Mouse (Mus musculus) embryonic facial prominence, embryonic 11.5 days (tissue): Measurements from ENCODE around the gene Arhgap21. TPM values are rescaled to one million over a fixed set of nuclear protein-coding genes. Genes with fewer than 3 reads are reported as not detected.

Experiments
- ATAC-seq: fragments of 200-750 bp; cut with Nextera tagmentation; replicated peaks from 2 replicates; pipeline ENCODE4 v1.8.0; 2017; ENCODE audit warnings: low read depth; ENCODE audit not compliant: insufficient number of reproducible peaks, low FRiP score, low TSS enrichment
- DNase-seq: peaks from one replicate; pipeline ENCODE4 v3.0.0-alpha.2; 2015; ENCODE audit warnings: low spot score
- H3K27ac ChIP-seq: fragments of 300-500 bp; sonication (generic); replicated peaks from 2 replicates; pipeline ENCODE4 v1.5.1; 2014; ENCODE audit warnings: mild to moderate bottlenecking, low read depth, low read length, control low read depth
- H3K27me3 ChIP-seq: fragments of 300-500 bp; sonication (generic); 2 replicates; pipeline ENCODE4 v1.6.1; 2014; ENCODE audit warnings: mild to moderate bottlenecking, low read length, moderate library complexity, mixed read lengths; ENCODE audit not compliant: control insufficient read depth, insufficient read depth
- H3K36me3 ChIP-seq: fragments of 300-500 bp; sonication (generic); replicated peaks from 2 replicates; pipeline ENCODE4 v1.6.1; 2014; ENCODE audit warnings: low read depth, mild to moderate bottlenecking, low read length, moderate library complexity, mixed read lengths; ENCODE audit not compliant: control insufficient read depth, insufficient read depth
- H3K4me1 ChIP-seq: fragments of 300-500 bp; sonication (generic); 2 replicates; pipeline ENCODE4 v1.6.1; 2014; ENCODE audit warnings: low read length, mixed read lengths; ENCODE audit not compliant: control insufficient read depth, insufficient read depth
- H3K4me2 ChIP-seq: fragments of 300-500 bp; sonication (generic); 2 replicates; pipeline ENCODE4 v1.6.1; 2014; ENCODE audit warnings: low read depth, mild to moderate bottlenecking, control low read depth, low read length, moderate library complexity
- H3K4me3 ChIP-seq: fragments of 300-500 bp; sonication (generic); 2 replicates; pipeline ENCODE4 v1.5.1; 2014; ENCODE audit warnings: low read depth, low read length, control low read depth
- H3K9ac ChIP-seq: fragments of 300-500 bp; sonication (generic); replicated peaks from 2 replicates; pipeline ENCODE4 v1.6.1; 2014; ENCODE audit warnings: mild to moderate bottlenecking, control low read depth, low read length
- H3K9me3 ChIP-seq: fragments of 300-500 bp; sonication (generic); replicated peaks from 2 replicates; pipeline ENCODE4 v1.6.1; 2016; ENCODE audit warnings: mild to moderate bottlenecking, low read length, inconsistent platforms, mixed read lengths; ENCODE audit not compliant: control insufficient read depth
- WGBS: fragments of 180-500 bp; shearing (Covaris S2); extraction: QIAGEN DNeasy Blood & Tissue Kit; methylation state at CpG from one replicate; pipeline ENCODE4 v1.1.7; 2014; 5-methylcytosine and 5-hydroxymethylcytosine counted together
- polyA plus RNA-seq: library from polyadenylated mRNA; unstranded; fragments of >200 nt; fragmentation: Nextera tagmentation; extraction: Ambion mirVana; gene quantifications from 2 replicates; pipeline ENCODE4 v1.2.1, GENCODE M21; 2014

Gene Arhgap21
- polyA plus RNA-seq, 1 experiment from 2014 or later: 23.8 TPM

DNA sequence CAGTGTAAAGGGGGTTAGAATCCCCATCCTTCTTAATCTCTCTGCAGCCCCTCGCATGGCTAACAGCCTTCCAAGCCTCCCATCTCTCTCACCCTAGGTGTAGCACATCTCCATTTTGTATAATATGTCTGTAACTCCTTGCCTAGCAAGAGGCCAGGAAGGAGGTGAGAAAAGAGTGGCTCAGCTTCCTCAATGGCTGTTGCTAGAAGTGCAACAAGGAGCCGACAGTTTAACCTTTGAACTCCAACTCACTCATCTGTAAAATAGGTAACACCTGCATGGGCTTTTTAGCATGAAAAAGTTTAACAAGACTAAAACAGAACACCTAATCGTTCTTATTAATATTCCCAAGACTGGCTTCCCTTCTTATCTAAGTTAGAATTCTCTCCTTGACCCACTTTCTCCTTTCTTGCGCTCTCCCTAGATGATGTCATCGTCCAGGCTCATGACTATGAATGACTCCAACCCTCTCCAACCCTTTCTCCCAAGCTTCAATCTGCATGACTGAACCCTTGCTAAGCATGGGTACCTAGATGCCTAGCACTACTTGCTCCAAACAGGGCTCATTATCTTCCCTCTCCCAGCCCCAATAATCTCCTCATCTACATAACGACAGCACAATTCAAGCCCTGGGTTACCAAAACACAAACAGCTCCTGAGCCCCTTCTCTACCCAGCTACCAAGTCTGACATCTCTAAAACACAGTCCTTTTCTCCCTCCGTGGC is 24.8 kb downstream of the Arhgap21 start:
- WGBS: 28% methylated on average over 7 of the region's 7 CpGs
- Histone ChIP-seq H3K27ac (no peak overlapping the region), H3K36me3 (no peaks in the 10 kb centered on the region), H3K9me3 (no peaks in the 10 kb centered on the region), H3K4me1 (no peaks in the 10 kb centered on the region), H3K27me3 (no peaks in the 10 kb centered on the region), H3K4me3 (no peak overlapping the region), H3K9ac (no peak overlapping the region), H3K4me2 (no peak overlapping the region)
- ATAC-seq (peak; percentile 72; the same call in 1 of the 2 replicates), DNase-seq (no peak)

DNA sequence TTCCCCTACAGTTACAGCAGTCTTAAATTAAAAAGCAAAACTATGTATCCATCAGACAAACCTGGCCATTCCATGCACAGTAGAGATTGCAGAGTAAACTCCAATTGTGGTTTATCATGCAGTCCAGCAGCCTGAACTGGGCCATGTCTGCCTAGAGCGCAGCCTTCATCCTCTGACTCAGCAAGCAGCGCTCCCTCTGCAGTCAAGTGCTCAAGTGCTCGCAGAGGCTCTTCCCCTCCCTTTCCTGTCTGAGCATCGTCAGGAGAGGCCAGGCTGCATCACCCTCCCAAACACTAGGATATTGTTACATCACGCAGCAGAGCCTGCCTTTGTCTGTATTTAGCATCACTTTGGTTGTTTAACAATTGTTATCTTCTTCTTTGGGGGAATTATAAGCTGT is 25.5 kb downstream of the Arhgap21 start:
- no peak overlapping the region for H3K4me3 ChIP-seq
- no peaks in the 10 kb centered on the region for H3K4me1 ChIP-seq
- DNase-seq (peak; percentile 57), ATAC-seq (peak; percentile 80)
- H3K9me3 ChIP-seq: no peaks in the 10 kb centered on the region
- H3K27ac ChIP-seq: no peak overlapping the region
- WGBS: under 1% methylated on average over 5 of the region's 5 CpGs
- H3K9ac ChIP-seq: no peak overlapping the region
- no peaks in the 10 kb centered on the region for H3K27me3 ChIP-seq
- no peaks in the 10 kb centered on the region for H3K36me3 ChIP-seq
- H3K4me2 ChIP-seq: no peak overlapping the region

DNA sequence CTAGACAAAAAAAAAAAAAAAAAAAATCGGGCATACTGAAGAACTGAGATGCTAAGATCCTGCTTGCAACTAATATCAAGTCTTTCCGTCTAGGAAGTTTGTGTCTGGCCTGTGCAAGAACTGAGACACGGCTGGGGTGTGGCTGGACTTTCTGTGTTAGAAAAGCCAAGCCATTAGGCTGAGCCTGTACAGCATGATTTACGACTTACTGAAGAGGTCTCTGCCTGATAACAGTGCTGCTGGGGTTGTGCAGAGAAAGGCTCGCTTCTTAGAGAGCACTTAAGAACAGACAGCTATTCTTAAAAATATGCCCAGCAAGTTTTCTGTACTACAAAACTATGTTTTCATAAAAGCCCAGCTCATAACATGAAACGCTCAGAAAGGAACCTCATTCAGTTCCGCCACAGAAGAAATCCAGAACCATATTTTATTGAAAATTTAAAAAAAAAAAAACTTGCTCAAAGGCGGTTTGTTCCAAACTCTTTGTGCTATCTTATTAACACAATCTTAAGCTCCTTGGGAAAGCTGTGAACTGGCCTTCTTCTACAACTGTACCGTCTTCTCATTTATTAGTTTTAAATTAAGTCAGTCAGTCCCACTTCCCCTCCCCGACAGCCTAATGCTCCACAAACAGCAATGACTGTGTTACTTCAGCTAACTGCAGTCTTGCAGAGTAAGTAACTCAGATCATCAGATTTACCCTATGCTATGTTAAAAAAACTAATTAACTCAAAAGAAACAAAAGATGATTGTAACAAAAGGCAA is 26.1 kb downstream of the Arhgap21 start:
- no peaks in the 10 kb centered on the region for H3K4me1 ChIP-seq
- H3K36me3 ChIP-seq: no peaks in the 10 kb centered on the region
- WGBS: 57% methylated on average over 10 of the region's 10 CpGs
- no peaks in the 10 kb centered on the region for H3K27me3 ChIP-seq
- H3K4me2 ChIP-seq: no peak overlapping the region
- DNase-seq (no peak), ATAC-seq (no peak)
- H3K9ac ChIP-seq: no peak overlapping the region
- no peak overlapping the region for H3K27ac ChIP-seq
- no peaks in the 10 kb centered on the region for H3K9me3 ChIP-seq
- no peak overlapping the region for H3K4me3 ChIP-seq

DNA sequence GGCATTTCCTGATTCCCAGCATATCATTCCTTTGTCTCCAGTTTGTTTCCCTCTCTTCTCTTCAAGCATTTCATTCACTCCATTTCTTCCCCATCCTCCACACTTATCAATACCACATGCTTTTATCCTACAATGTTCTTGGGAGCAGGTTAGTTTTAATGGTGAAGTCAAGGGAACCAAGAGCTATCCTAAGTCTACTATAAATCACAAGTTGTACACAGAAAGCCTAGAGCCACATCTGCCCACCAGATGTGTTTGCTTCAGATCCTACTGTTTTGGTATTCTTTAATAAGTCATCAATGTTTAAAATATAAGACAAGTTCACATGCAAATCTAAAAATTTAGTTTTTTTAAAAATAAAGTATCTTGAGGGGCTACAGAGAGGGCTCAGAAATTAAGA is 27.6 kb downstream of the Arhgap21 start:
- Histone ChIP-seq H3K4me3 (no peak overlapping the region), H3K9ac (no peak overlapping the region), H3K4me1 (no peaks in the 10 kb centered on the region), H3K27ac (no peak overlapping the region), H3K27me3 (no peaks in the 10 kb centered on the region), H3K36me3 (no peaks in the 10 kb centered on the region), H3K9me3 (no peaks in the 10 kb centered on the region), H3K4me2 (no peak overlapping the region)
- DNase-seq (peak; percentile 21), ATAC-seq (no peak)

DNA sequence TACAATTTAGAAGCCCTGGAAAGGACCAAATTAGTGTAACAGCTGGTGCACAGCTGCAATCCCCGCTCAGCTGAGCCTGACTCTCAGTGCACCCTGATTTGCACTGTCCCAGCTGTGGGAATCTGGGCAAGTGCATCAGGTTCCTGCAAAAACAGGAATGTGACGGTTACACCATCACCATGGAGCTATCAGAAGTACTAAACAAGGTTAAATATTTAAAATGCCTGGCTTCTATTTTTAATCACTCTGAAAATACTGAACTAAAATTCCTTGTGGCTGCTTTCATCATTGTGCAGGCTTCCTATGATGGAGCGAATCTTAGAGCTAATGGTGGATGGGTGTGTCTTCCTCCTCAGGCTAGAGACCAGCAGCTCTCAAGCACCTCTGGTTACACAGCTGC is 29.3 kb downstream of the Arhgap21 start:
- WGBS: 82% methylated on average over 3 of the region's 3 CpGs

DNA sequence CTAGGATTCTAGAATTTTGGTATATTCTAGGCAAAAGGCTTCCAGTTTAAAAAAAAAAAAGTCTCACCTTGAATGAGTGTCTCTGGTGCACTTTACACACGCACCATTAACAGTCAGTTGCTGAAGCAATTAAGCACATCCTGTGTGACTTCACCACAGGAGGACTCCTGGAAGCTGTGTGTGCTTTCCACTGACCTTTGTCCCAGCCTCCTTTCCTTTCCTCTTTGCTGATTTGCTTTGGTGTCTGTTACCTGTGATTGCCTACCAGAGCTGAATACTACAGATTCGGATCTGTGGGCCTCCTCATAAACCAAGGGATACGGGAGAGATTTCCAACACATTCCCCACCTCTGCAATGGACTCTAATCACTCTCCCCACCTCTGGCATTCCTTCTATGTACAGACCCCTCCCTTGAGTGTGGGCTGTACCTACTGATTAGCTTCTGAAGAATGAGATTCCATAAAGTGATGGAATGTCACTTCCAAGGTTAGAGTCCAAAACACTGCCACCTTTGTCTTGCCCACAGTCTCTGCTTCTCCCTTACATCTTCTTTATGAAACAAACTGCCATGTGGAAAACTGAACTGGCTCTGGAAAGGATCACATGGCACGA is 32.0 kb downstream of the Arhgap21 start:
- Histone ChIP-seq H3K4me2 (no peak overlapping the region), H3K27ac (no peak overlapping the region), H3K4me3 (no peak overlapping the region), H3K27me3 (no peaks in the 10 kb centered on the region), H3K9me3 (no peaks in the 10 kb centered on the region), H3K9ac (no peak overlapping the region), H3K36me3 (no peaks in the 10 kb centered on the region), H3K4me1 (no peaks in the 10 kb centered on the region)
- 69% methylated on average over 4 of the region's 4 CpGs for WGBS
- DNase-seq (no peak), ATAC-seq (no peak)

More for the DNA sequence above, 29.3 kb downstream of the Arhgap21 start:
- Histone ChIP-seq H3K36me3 (no peaks in the 10 kb centered on the region), H3K9ac (no peak overlapping the region), H3K4me1 (no peaks in the 10 kb centered on the region), H3K27ac (no peak overlapping the region), H3K9me3 (no peaks in the 10 kb centered on the region), H3K4me3 (no peak overlapping the region), H3K4me2 (no peak overlapping the region), H3K27me3 (no peaks in the 10 kb centered on the region)
- DNase-seq: no peak
- ATAC-seq: no peak

DNA sequence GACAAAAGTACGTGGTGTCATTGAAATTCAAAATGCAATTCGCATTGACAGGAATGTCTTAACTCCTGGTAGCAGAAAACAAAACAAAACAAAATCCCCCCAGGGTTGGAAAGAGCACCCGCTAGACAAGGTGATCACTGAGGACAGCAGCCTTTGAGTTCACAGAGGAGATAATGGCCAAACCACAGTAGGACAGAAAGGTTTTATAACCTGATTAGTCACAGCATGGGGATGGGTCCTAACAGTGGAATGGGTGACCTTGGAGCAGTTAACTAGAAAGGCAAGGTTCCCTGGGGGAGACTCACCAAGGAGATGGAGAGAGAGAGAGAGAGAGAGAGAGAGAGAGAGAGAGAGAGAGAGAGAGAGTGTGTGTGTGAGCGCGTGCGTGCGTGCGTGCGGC is 34.3 kb downstream of the Arhgap21 start:
- 61% methylated on average over 9 of the region's 9 CpGs for WGBS
- ATAC-seq (no peak), DNase-seq (no peak)
- Histone ChIP-seq H3K4me1 (no peaks in the 10 kb centered on the region), H3K27ac (no peak overlapping the region), H3K27me3 (no peaks in the 10 kb centered on the region), H3K9ac (no peak overlapping the region), H3K36me3 (no peaks in the 10 kb centered on the region), H3K9me3 (no peaks in the 10 kb centered on the region), H3K4me3 (no peak overlapping the region), H3K4me2 (no peak overlapping the region)

DNA sequence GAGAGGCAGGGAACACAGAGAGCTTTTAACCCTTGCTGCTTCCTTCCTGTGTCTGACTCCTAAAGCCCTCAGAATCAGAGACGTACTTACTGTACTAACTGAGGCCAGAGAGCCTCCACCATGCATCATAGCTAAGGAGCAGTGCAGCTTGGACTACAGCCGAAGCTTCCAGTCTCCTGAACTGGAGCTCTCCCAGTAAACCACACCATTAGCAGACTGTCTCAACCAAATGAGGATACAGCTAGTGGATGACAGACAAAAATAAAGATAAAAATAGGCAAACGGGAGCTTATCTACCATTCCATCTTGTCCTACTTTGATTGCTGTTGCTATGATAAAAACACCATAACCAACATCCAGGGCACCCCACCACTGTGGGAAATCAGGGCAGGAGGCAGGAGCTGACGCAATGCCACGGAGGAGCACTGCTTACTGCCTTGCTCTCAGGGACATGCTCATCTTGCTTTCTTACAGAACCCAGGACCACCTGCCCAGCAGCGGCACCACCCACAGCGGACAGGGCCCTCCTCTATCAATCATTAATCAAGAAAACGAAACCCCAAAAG is 35.9 kb downstream of the Arhgap21 start:
- WGBS: 91% methylated on average over 8 of the region's 8 CpGs
- Histone ChIP-seq H3K4me3 (no peak overlapping the region), H3K4me1 (no peaks in the 10 kb centered on the region), H3K36me3 (no peaks in the 10 kb centered on the region), H3K9me3 (no peaks in the 10 kb centered on the region), H3K9ac (no peak overlapping the region), H3K4me2 (no peak overlapping the region), H3K27me3 (no peaks in the 10 kb centered on the region), H3K27ac (no peak overlapping the region)
- ATAC-seq: no peak
- no peak for DNase-seq
